Mouse (Mus musculus) layer of hippocampus, postnatal 14 days (tissue): Measurements from ENCODE around the gene Ttc23. TPM values are rescaled to one million over a fixed set of nuclear protein-coding genes. Genes with fewer than 3 reads are reported as not detected.

Source experiments
- DNase-seq, 2 experiments: peaks; one replicate each; pipeline ENCODE4 v3.0.0; 2021 to 2022; ENCODE audit warnings: low spot score in 2 of 2, mixed read lengths in 1 of 2
- total RNA-seq, 2 experiments: library from RNA; stranded (reverse); gene quantifications; 2 replicates each; pipeline ENCODE4 v1.2.3; 2021

Ttc23 gene
- total RNA-seq, 2 experiments from 2014 or later, result 8.3 to 9.7 TPM

GRCm38 (mm10) chr7:67644833-67645680, 2.2 kb upstream of the Ttc23 start, which contains the start of gene Lrrc28:
Gene Lrrc28 (minus strand): TSS chr7:67645268.
- DNase-seq, result peak; percentile 98 to 99

GRCm38 (mm10) chr7:67645681-67646014, 1.6 kb upstream of the Ttc23 start:
- no peak for DNase-seq

GRCm38 (mm10) chr7:67646131-67646530, 1.1 kb upstream of the Ttc23 start:
- DNase-seq, result no peak

- DNase-seq, result no peak
These were observed 1.2 kb downstream of the Ttc23 start for GRCm38 (mm10) chr7:67648376-67648775.

GRCm38 (mm10) chr7:67652211-67652610, 5.0 kb downstream of the Ttc23 start:
- DNase-seq, result no peak

GRCm38 (mm10) chr7:67654668-67655067, 7.5 kb downstream of the Ttc23 start:
- no peak for DNase-seq

GRCm38 (mm10) chr7:67655186-67655585, 8.0 kb downstream of the Ttc23 start:
- no peak for DNase-seq

GRCm38 (mm10) chr7:67658110-67658509, 10.9 kb downstream of the Ttc23 start:
- no peak for DNase-seq

GRCm38 (mm10) chr7:67662424-67662823, 15.2 kb downstream of the Ttc23 start:
- no peak for DNase-seq

GRCm38 (mm10) chr7:67663981-67664694, 16.9 kb downstream of the Ttc23 start:
- no peak for DNase-seq

GRCm38 (mm10) chr7:67670965-67671364, 23.8 kb downstream of the Ttc23 start:
- no peak for DNase-seq

GRCm38 (mm10) chr7:67672650-67673049, 25.4 kb downstream of the Ttc23 start:
- DNase-seq, result peak; percentile 94 to 96

GRCm38 (mm10) chr7:67673656-67674055, 26.4 kb downstream of the Ttc23 start:
- DNase-seq, result no peak

- DNase-seq, result no peak
These were observed 31.8 kb downstream of the Ttc23 start for GRCm38 (mm10) chr7:67678878-67679499.

- DNase-seq, result no peak
These were observed 33.9 kb downstream of the Ttc23 start for GRCm38 (mm10) chr7:67681078-67681477.

- no peak for DNase-seq
These were observed 35.8 kb downstream of the Ttc23 start for GRCm38 (mm10) chr7:67683006-67683405.

GRCm38 (mm10) chr7:67686545-67686944, 39.3 kb downstream of the Ttc23 start:
- no peak for DNase-seq

GRCm38 (mm10) chr7:67688281-67688680, 41.1 kb downstream of the Ttc23 start:
- DNase-seq, result no peak

- DNase-seq, result no peak
These were observed 42.6 kb downstream of the Ttc23 start for GRCm38 (mm10) chr7:67689793-67690192.

GRCm38 (mm10) chr7:67691036-67691435, 43.8 kb downstream of the Ttc23 start:
- no peak for DNase-seq

GRCm38 (mm10) chr7:67692141-67692540, 44.9 kb downstream of the Ttc23 start:
- no peak for DNase-seq
